Mouse (Mus musculus): ENCODE results near the gene Als2cr12.
"Not testable (repeated sequence)": the region's sequence is repeated elsewhere in the genome, so short reads cannot be mapped to it uniquely, and the experiment has no call there.

Als2cr12 gene

GRCm38 (mm10) chr1:58719356-58719945, 23.7 kb upstream of the Als2cr12 start:
- DNase-seq (ENCODE audit: low spot score in 2 of 2), result no peak

- no peak for DNase-seq (ENCODE audit: low spot score in 2 of 2)
Measured at GRCm38 (mm10) chr1:58717589-58718270, 21.9 kb upstream of the Als2cr12 start.

DNA sequence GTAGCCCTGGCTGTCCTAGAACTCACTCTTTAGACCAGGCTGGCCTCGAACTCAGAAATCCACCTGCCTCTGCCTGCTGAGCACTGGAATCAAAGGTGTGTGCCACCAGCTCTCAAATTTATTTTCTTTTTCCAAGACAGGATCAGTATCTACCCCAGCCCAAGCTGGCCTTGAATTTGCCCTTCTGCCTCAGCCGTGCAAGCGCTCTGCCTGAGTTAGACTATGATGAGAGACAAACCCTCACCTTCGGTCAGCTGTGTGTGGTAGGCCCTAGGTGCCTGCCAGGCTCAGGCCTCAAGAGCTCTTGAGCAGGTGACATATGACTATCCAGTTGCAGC, 21.1 kb upstream of the Als2cr12 start:
- DNase-seq (ENCODE audit: low spot score in 2 of 2), result no peak

DNA sequence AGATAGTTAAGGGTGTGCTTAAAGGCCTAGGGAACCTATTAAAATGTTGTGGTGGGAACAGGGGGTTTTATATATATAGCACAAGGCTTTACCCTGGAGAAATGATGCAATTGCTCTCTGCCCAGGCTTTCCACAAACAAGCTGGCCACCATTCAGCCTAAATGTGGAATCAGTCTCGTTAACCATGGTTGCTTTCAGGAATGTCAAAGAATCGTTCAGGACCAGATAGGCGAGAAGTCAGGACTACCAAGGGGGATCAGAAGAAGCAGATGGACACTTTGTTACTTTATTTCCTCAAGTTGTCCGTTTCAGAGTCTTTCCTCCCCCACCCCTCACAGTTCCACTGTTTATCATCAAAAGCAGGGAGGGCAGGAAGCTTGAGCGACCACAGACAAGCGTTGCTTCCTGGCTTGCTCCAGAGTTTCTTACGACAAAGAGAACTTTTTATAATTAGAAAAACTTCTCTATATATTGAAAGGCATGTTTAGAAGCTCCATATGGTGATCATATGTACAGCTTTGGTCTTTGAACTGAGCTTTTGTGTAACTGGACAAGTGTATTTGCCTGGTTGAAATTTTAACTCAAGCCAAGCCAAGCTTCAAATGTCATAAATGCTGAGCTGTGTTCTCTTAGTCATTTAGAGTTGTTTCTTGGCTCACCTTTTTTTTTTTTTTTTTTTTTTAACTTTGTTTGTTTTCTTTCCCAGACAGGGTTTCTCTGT, 20.5 kb upstream of the Als2cr12 start:
- DNase-seq (ENCODE audit: low spot score in 2 of 2), result no peak

DNA sequence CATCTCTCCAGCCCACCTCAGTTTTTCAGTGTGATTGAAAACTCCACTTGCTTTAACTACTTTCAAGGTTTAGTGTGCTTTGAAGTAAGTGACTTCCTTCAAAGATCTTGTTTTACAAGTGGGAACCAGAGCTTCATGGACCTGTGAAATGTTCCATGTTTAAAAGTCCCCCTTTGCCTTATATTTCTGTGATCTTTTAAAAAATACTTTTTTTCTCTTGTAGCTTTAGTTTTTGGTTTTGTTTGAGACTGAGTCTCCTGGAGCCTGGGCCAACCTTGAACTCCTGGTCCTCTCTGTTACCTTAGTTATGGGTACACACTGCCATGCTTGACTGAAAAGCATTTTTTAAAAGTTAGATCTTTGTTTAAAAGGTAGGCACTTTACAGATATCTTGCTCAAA, 19.7 kb upstream of the Als2cr12 start:
- no peak for DNase-seq (ENCODE audit: low spot score in 2 of 2)

DNA sequence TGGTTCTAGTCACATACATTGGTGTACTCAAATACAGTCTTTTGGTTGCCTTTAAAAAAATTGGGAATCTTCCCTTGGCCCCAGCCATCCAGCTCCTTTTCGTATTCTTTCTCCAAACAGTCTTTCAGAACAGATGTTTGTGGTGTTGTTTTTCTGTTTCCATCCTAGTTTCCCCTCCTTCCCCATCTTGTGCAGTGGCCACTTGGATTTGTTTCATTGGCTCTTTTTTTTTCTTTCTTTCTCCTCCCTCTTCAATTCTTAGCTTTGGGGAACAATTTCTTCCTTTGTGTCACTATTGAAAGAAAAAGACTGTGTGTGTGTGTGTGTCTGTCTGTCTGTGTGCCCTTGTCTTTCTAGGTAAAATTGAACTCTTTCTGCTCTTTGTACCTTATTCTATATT, 18.6 kb upstream of the Als2cr12 start:
- no peak for DNase-seq (ENCODE audit: low spot score in 2 of 2)

DNA sequence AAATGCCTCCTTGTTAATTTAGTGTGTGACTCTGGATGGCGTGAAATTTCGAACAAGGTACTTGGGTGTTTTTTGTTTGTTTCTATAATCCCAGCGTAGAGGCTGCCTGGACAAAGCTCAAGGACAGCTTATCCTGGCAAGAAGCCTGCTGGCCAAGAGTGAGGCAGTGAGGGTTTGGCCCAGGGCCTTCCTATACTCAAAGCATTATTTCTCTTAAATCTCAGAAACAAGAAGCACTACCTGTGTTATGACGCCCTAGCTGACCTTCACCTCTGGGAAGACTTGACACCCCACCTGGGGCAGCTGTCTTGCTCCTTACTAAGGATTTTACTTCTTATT, 18.1 kb upstream of the Als2cr12 start:
- peak in 1 of 2 experiments; percentile 36 for DNase-seq (ENCODE audit: low spot score in 2 of 2)

- peak in 1 of 2 experiments; percentile 26 for DNase-seq (ENCODE audit: low spot score in 2 of 2)
Measured at GRCm38 (mm10) chr1:58713081-58713892, 17.5 kb upstream of the Als2cr12 start.

DNA sequence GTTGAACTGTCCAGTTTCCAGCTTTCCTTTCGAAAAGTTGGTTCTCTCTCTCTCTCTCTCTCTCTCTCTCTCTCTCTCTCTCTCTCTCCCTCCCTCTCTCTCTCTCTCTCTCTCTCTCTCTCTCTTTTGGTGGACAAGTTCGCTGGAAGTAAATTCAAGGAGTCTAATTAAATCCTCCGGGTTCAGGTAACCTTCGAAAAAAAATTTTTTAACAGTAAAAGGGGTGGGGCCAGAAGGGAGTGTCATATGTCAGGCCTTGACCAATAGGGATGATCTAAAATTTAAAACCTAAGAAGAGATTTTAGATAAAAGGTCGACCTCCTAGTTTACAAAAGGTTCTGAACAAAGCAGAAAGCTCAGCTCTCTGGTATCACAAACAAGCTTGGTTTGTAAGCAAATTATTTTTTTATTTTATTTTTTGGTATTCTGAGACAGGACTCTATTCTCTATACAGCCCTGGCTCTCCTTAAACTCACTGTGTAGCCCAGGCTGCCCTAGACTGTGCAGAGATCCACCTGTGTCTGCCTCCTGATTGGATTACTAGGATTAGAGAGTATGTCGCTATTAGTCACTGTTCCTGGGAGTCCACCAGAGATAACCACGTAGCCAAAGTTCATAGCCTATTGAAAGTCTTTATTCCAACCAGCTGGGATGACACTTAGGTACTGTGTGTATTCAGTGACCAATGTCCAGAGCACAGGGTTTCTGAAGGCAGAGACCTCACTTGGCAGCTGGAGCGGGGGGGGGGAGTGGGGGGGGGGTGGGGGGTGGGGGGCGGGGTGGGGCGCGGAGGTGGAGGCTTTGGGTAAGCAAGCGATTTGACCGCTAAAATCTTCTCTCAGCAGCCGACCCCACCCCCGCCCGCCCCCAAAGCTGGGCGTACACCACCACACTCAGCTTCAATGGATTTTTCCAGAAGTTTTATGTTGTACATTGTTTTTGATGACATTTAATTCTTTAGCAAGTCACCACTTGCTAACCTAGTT, 16.6 kb upstream of the Als2cr12 start:
- DNase-seq (ENCODE audit: low spot score in 2 of 2), result no peak

DNA sequence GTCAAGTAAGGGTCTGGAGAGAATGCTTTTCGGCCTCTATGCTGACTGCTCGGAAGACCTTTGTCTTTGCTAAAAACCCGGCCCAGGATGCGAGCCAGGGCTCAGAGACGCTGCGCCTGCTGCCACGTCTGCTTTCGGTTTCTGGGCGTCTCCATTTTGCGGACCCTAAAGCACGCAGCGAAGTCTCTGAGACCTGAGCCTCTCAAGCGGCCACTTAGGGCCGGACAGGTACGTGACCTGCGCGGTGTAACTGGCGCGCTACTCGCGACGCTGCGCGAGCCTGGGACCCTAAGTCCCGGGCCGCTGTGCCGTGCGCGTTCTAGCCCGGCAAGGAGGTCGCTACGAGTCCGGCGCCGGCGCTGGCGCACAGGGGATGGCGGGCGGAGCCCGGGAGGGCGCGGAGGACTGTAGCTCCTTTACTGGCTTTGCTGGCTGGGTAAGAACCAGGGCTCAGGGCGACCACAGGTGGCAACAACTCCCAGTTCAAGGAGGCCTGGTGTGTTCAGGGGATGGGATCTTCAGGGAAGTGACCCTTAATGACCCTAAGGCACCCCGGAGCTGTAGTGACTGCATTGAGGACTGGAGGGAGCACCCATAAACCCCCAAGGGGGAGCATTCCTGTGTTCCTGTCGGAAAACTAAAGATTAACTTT, 15.7 kb upstream of the Als2cr12 start, which contains the start of gene Cflar:
TSS of gene Cflar (plus strand) at position 144 of the 652 bp plus-strand sequence.
- peak in 1 of 2 experiments; percentile 47 for DNase-seq (ENCODE audit: low spot score in 2 of 2)

DNA sequence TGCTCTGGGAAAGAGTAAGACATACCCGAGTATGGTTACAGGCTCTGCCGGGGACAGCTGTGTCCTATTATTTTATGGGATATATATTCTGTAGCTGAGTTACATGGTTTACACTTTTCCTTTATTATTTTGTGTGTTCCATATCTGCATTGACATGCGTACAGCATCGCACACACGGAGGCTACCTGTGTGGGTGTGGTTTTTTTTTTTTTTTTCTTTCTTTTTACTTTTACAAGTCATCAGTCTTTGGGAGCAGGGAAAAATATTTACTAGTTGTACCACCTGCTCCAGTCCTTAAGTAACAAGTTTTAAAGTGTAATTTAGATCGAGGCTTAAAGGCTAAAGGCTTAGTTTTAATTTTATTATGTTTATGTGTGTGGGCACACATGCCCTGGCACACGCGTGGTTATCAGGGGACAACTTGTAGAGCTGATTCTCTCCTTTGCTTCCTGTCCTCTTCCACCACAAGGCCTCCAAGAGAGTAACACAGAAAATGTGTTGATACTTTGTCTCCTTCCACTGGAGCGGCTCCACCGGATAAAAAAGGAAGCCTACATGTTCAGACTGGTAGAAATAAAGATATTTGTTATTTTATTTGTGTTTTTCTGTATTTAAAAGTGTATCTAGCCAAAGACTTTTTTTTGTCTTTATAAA, 15.0 kb upstream of the Als2cr12 start:
- DNase-seq (ENCODE audit: low spot score in 2 of 2), result no peak

DNA sequence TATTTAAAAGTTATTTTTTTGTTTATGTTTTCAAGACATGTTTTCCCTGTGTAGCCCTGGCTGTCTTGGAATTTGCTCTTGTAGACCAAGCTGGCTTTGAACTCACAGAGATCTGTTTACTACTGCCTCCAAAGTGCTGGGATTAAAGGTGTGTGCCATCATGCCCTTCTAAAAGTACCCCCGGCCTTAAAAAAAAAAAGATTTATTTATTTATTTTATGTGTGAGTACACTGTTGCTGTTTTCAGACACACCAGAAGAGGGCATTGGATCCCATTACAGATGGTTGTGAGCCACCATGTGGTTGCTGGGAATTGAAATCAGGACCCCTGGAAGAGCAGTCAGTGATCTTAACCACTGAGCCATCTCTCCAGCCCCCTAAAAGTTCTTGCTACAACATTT, 14.3 kb upstream of the Als2cr12 start:
- DNase-seq (ENCODE audit: low spot score in 2 of 2), result not testable (repeated sequence)

DNA sequence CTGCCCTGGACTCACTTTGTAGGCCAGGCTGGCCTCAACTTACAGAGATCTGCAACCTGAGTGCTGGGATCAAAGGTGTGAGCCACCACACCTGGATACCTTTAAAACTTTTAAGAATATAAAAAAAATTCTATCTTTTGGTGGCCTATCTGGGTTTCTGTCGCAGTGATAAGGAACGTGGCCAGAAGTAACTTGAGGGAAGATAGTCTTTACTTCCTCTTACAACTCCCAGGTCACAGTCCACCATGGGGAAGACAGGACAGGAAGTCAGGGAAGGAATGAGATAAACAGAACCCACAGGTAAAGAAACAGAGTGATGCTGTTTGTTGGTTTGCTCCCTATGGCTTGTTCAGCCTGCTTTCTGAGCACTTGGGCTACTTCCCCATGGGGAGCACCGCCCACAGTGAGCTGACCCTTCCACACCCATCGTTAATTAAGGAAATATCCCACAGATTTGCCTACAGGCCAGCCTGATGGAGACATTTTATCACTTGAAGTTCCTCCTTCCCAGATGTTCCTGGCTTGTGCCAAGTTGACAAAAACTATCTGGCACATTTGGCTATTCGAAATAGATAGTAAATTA, 4.9 kb upstream of the Als2cr12 start:
- not testable (repeated sequence) for DNase-seq (ENCODE audit: low spot score in 2 of 2)

DNA sequence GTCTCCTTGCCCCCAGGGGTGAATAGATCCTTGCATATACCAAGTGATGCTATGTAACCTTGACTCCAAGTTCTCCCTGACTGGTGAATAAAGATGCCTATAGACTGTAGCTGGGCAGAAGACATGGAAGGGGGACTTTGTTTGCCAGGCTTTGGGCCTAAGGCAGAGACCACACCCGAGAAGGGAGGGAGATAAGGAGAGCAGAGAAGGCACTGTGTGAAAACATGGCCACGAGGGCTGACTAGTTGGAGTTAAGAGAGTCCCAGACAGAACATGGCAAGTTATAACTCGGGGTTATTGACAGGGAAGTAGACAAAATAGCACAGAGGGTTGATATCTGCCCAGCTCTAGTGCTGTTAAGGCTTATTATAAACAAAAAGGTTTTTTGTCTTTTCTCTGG, 4.2 kb upstream of the Als2cr12 start:
- no peak for DNase-seq (ENCODE audit: low spot score in 2 of 2)

GRCm38 (mm10) chr1:58698781-58699180, 3.0 kb upstream of the Als2cr12 start:
- no peak for DNase-seq (ENCODE audit: low spot score in 2 of 2)

- DNase-seq (ENCODE audit: low spot score in 2 of 2), result peak in 1 of 2 experiments; percentile 49
Measured at GRCm38 (mm10) chr1:58697607-58698006, 1.8 kb upstream of the Als2cr12 start.

DNA sequence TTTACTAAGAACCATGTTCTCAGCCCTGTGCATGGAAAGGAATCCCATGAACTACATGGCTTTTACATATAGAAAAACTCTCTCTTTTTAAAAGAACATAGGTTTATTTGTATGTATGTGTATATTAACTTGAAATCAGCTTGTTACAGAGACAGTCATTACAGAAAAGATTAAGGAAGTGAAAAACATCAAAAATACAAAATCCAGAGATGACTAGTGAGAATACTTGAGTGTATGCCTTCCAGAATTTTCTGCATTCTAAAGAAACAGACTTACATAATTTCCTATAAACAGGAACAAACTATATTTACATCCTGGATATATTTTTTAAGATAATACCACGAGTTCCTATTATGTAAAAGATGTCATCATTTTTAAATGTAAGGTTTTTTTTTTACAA, 2.1 kb downstream of the Als2cr12 start:
- DNase-seq (ENCODE audit: low spot score in 2 of 2), result no peak

DNA sequence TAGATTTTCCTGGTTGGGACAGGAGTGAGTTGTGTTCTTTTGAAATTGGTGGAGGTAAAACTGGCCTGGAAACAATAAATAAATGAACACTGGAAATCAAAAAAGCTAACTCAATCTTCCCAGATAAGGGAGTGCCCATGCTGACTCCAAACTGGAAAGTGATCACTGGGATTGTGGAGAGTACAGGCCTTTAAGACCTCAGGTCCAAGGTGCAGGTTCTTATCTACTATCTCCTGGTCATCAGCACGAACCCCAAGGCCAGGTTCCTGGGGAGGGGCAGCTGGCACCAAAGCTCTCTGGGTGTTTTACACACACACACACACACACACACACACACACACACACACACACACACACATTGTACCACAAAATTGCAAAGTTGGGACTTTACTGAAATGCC, 4.1 kb downstream of the Als2cr12 start:
- DNase-seq (ENCODE audit: low spot score in 2 of 2), result not testable (repeated sequence)

DNA sequence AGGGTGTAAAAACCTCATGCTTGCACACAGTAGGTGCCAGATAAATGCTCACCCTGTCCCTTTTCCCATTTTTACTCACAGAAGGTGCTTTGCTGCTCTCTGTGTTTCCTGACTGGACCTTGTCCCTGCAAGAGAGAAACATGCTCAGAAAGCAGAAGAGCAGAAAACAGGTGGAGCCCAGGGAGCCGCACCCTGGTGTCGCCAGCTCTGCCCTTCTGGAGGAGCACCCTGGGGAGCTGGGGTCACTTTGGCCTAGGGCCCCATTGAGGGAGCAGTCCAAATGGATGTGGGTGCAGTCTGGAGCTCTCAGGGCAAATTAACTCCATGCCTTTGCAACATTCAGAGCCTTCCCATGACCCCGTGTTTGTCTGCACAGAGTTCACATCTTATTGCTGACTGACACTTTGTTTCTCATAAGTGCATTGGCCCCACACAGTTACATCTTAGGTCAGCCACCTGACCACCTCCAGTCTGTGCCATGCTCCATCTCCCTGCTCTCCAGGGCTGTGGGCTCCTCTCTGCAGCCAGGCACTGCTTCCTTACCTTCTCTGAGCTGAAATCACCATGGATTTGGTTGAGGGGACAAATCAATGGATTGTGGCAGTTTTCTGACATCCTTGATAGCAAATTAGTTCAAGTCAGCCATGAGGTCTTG, 4.8 kb downstream of the Als2cr12 start:
- DNase-seq (ENCODE audit: low spot score in 2 of 2), result not testable (repeated sequence)
